Mouse (Mus musculus) R1 (cell line): ENCODE measurements around the gene Krtcap3.

Experiments
- DNase-seq: peaks from one replicate; pipeline ENCODE4 v3.0.0-alpha.2; 2018; ENCODE audit warnings: low read depth, low spot score

The Krtcap3 gene

GRCm38 (mm10) chr5:31252795-31253545, 1.5 kb downstream of the Krtcap3 start:
- DNase-seq, result peak; percentile 30

- DNase-seq, result no peak
Measured at GRCm38 (mm10) chr5:31253806-31254205, 2.3 kb downstream of the Krtcap3 start.

- peak; percentile 24 for DNase-seq
Measured at GRCm38 (mm10) chr5:31254452-31254851, 3.0 kb downstream of the Krtcap3 start.

GRCm38 (mm10) chr5:31254901-31255300, 3.4 kb downstream of the Krtcap3 start:
- DNase-seq, result no peak

GRCm38 (mm10) chr5:31255381-31255780, 3.9 kb downstream of the Krtcap3 start:
- DNase-seq, result no peak

- DNase-seq, result no peak
Measured at GRCm38 (mm10) chr5:31255971-31256370, 4.5 kb downstream of the Krtcap3 start.

- DNase-seq, result no peak
Measured at GRCm38 (mm10) chr5:31257616-31258015, 6.1 kb downstream of the Krtcap3 start.

- DNase-seq, result no peak
Measured at GRCm38 (mm10) chr5:31266101-31266500, 14.6 kb downstream of the Krtcap3 start.

- DNase-seq, result no peak
Measured at GRCm38 (mm10) chr5:31267686-31268085, 16.2 kb downstream of the Krtcap3 start.

GRCm38 (mm10) chr5:31273018-31273417, 21.5 kb downstream of the Krtcap3 start:
- DNase-seq, result no peak

GRCm38 (mm10) chr5:31279245-31279988, 27.9 kb downstream of the Krtcap3 start:
- no peak for DNase-seq

GRCm38 (mm10) chr5:31288225-31288624, 36.7 kb downstream of the Krtcap3 start:
- DNase-seq, result no peak

- DNase-seq, result no peak
Measured at GRCm38 (mm10) chr5:31288655-31289054, 37.2 kb downstream of the Krtcap3 start.

- DNase-seq, result peak; percentile 6
Measured at GRCm38 (mm10) chr5:31289626-31290230, 38.2 kb downstream of the Krtcap3 start.

GRCm38 (mm10) chr5:31290521-31291360, 39.2 kb downstream of the Krtcap3 start, which contains the start of gene Ift172:
Gene Ift172, minus strand, starts transcription at chr5:31291116.
- DNase-seq, result peak; percentile 99

- no peak for DNase-seq
Measured at GRCm38 (mm10) chr5:31291361-31291688, 39.8 kb downstream of the Krtcap3 start.

- DNase-seq, result peak; percentile 9
Measured at GRCm38 (mm10) chr5:31294964-31295605, 43.6 kb downstream of the Krtcap3 start.

- DNase-seq, result peak; percentile 48
Measured at GRCm38 (mm10) chr5:31295606-31296141, 44.2 kb downstream of the Krtcap3 start, which contains the start of gene Fndc4. Gene Fndc4, minus strand, starts transcription at chr5:31296080.

- no peak for DNase-seq
Measured at GRCm38 (mm10) chr5:31297047-31297757, 45.7 kb downstream of the Krtcap3 start, which contains the start of gene Gckr. Gene Gckr, plus strand, starts transcription at chr5:31297443.

- DNase-seq, result no peak
Measured at GRCm38 (mm10) chr5:31297981-31298380, 46.5 kb downstream of the Krtcap3 start.
